Mouse (Mus musculus) cerebellum, adult 8-10 months (tissue): ENCODE data around the gene Cyth1.

Experiments
- DNase-seq: peaks from one replicate; pipeline ENCODE4 v3.0.0; 2022

Cyth1 gene

GRCm38 (mm10) chr11:118253447-118254158 lies 5.2 kb upstream of the Cyth1 start:
- DNase-seq: no peak

GRCm38 (mm10) chr11:118249012-118249383 lies 606 bp upstream of the Cyth1 start:
- no peak for DNase-seq

- DNase-seq: peak; percentile 69
Measured at GRCm38 (mm10) chr11:118247359-118248095, 865 bp downstream of the Cyth1 start.

- DNase-seq: no peak
Measured at GRCm38 (mm10) chr11:118246724-118247123, 1.7 kb downstream of the Cyth1 start.

- no peak for DNase-seq
Measured at GRCm38 (mm10) chr11:118245130-118245529, 3.3 kb downstream of the Cyth1 start.

- DNase-seq: no peak
Measured at GRCm38 (mm10) chr11:118243627-118244261, 4.6 kb downstream of the Cyth1 start.

- peak; percentile 48 for DNase-seq
Measured at GRCm38 (mm10) chr11:118242506-118242905, 5.9 kb downstream of the Cyth1 start.

- no peak for DNase-seq
Measured at GRCm38 (mm10) chr11:118240388-118240787, 8.0 kb downstream of the Cyth1 start.

GRCm38 (mm10) chr11:118239281-118240198 lies 8.9 kb downstream of the Cyth1 start:
- DNase-seq: no peak

- no peak for DNase-seq
Measured at GRCm38 (mm10) chr11:118236520-118237190, 11.7 kb downstream of the Cyth1 start.

GRCm38 (mm10) chr11:118234929-118235328 lies 13.5 kb downstream of the Cyth1 start:
- no peak for DNase-seq

- DNase-seq: no peak
Measured at GRCm38 (mm10) chr11:118234500-118234899, 13.9 kb downstream of the Cyth1 start.

GRCm38 (mm10) chr11:118233924-118234323 lies 14.5 kb downstream of the Cyth1 start:
- no peak for DNase-seq

- DNase-seq: no peak
Measured at GRCm38 (mm10) chr11:118232314-118232831, 16.0 kb downstream of the Cyth1 start.

GRCm38 (mm10) chr11:118229941-118230340 lies 18.5 kb downstream of the Cyth1 start:
- DNase-seq: no peak

GRCm38 (mm10) chr11:118227650-118228049 lies 20.7 kb downstream of the Cyth1 start:
- DNase-seq: no peak

GRCm38 (mm10) chr11:118226850-118227249 lies 21.5 kb downstream of the Cyth1 start:
- no peak for DNase-seq

- DNase-seq: no peak
Measured at GRCm38 (mm10) chr11:118225862-118226261, 22.5 kb downstream of the Cyth1 start.

- no peak for DNase-seq
Measured at GRCm38 (mm10) chr11:118225056-118225836, 23.1 kb downstream of the Cyth1 start.

GRCm38 (mm10) chr11:118223416-118224067 lies 24.9 kb downstream of the Cyth1 start:
- DNase-seq: no peak

- no peak for DNase-seq
Measured at GRCm38 (mm10) chr11:118222917-118223316, 25.5 kb downstream of the Cyth1 start.
